Mouse (Mus musculus) kidney, postnatal 0 days (tissue): ENCODE data around the gene Chrna3. TPM values are rescaled to one million over a fixed set of nuclear protein-coding genes. Genes with fewer than 3 reads are reported as not detected.

Source experiments
- ATAC-seq: fragments of 200-750 bp; cut with Nextera tagmentation; replicated peaks from 2 replicates; pipeline ENCODE4 v1.8.0; 2017; ENCODE audit warnings: low read depth, moderate number of reproducible peaks, moderate TSS enrichment, moderate library complexity; ENCODE audit not compliant: low FRiP score
- DNase-seq: peaks from one replicate; pipeline ENCODE4 v3.0.0-alpha.2; 2016; ENCODE audit warnings: low spot score
- H3K27ac ChIP-seq: fragments of 300-500 bp; sonication (generic); 2 replicates; pipeline ENCODE4 v1.5.1; 2014; ENCODE audit warnings: mild to moderate bottlenecking
- H3K27me3 ChIP-seq: fragments of 300-500 bp; sonication (generic); 2 replicates; pipeline ENCODE4 v1.6.1; 2014; ENCODE audit warnings: low read length, mixed read lengths; ENCODE audit not compliant: insufficient read depth
- H3K36me3 ChIP-seq: fragments of 300-500 bp; sonication (generic); 2 replicates; pipeline ENCODE4 v1.6.1; 2014; ENCODE audit warnings: low read length, mixed read lengths; ENCODE audit not compliant: insufficient read depth
- H3K4me1 ChIP-seq: fragments of 300-500 bp; sonication (generic); replicated peaks from 2 replicates; pipeline ENCODE4 v1.6.1; 2014; ENCODE audit warnings: antibody characterized with exemption, low read length, mixed read lengths; ENCODE audit not compliant: insufficient read depth
- H3K4me2 ChIP-seq: fragments of 300-500 bp; sonication (generic); 2 replicates; pipeline ENCODE4 v1.6.1; 2014; ENCODE audit warnings: mild to moderate bottlenecking, low read length, moderate library complexity, mixed read lengths
- H3K4me3 ChIP-seq: fragments of 300-500 bp; sonication (generic); replicated peaks from 2 replicates; pipeline ENCODE4 v1.5.1; 2014; ENCODE audit warnings: low read depth, low read length
- H3K9ac ChIP-seq: fragments of 300-500 bp; sonication (generic); 2 replicates; pipeline ENCODE4 v1.6.1; 2014; ENCODE audit warnings: low read depth, low read length
- H3K9me3 ChIP-seq: fragments of 300-500 bp; sonication (generic); replicated peaks from 2 replicates; pipeline ENCODE4 v1.6.1; 2016; ENCODE audit warnings: low read length, inconsistent platforms, mixed read lengths
- CTCF ChIP-seq: IDR thresholded peaks from 2 replicates; pipeline ENCODE4 v1.5.1; 2016; ENCODE audit warnings: antibody characterized with exemption, low read depth, mild to moderate bottlenecking, moderate library complexity
- WGBS: fragments of 180-500 bp; shearing (Covaris S2); extraction: QIAGEN DNeasy Blood & Tissue Kit; methylation state at CpG from one replicate; pipeline ENCODE4 v1.1.7; 2014; 5-methylcytosine and 5-hydroxymethylcytosine counted together
- polyA plus RNA-seq: library from polyadenylated mRNA; unstranded; fragments of >200 nt; fragmentation: Nextera tagmentation; extraction: Ambion mirVana; gene quantifications from 2 replicates; pipeline ENCODE4 v1.2.1, GENCODE M21; 2015

Gene Chrna3
- polyA plus RNA-seq, 1 experiment from 2014 or later, result 0.22 TPM

DNA sequence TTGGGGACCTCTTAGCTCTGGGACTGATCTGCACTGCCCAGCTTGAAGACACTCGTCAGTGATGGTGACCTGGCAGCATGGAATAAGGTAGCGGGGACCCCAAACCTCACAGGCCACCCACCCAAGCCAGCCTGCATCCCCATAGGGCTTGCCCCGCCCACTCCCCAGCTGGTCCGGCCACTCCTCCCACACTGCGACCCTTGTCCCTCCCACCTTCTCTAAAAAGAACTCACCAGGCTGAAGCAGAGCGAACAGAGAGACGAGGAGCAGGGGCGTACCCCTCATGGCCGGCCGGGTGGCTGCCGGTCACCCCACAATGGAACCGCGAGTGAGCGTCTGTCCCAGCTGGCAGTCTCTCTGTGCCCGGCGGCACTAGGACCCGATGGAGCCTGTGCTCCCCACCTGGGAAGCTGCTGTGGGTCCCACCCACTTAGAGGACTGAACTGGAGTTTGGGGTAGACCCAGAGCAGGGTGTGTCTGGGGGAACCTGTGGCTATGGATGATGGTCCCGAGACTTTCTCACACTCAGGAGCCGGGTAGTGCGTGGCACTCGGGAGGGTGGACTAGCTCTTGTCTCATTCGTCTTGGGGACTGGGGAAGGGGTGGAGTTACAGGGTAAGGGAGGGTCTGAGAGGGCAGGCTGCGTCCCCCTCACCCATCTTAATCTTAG lies 22.0 kb upstream of the Chrna3 start, which contains the start of gene Chrnb4:
Gene Chrnb4, minus strand, starts transcription at position 569 of the 670 bp plus-strand sequence.
- under 1% methylated on average over 23 of the region's 23 CpGs for WGBS
- peak; percentile 2 for DNase-seq
- Histone ChIP-seq H3K27ac (no peak within 1 kb of the TSS), H3K36me3 (no peaks in the 10 kb centered on the region), H3K4me1 (no peaks in the 10 kb centered on the region; the same call in 1 of the 2 replicates), H3K9me3 (no peaks in the 10 kb centered on the region), H3K4me3 (peak within 1 kb of the TSS; percentile 39), H3K4me2 (peak within 1 kb of the TSS; percentile 85), H3K9ac (peak within 1 kb of the TSS; percentile 51), H3K27me3 (no peaks in the 10 kb centered on the region)
- TF ChIP-seq CTCF, result no peak
- peak; percentile 45; the same call in 1 of the 2 replicates for ATAC-seq

- Histone ChIP-seq H3K4me2 (no peak overlapping the region), H3K36me3 (no peaks in the 10 kb centered on the region), H3K4me3 (no peak overlapping the region), H3K9ac (no peak overlapping the region), H3K27ac (no peak overlapping the region), H3K9me3 (no peaks in the 10 kb centered on the region), H3K27me3 (no peaks in the 10 kb centered on the region), H3K4me1 (no peaks in the 10 kb centered on the region; the same call in 1 of the 2 replicates)
- ATAC-seq, result no peak
- 0% methylated on average over 3 of the region's 3 CpGs for whole genome bisulfite sequencing
- TF ChIP-seq CTCF, result peak; percentile 58
- DNase-seq, result peak; percentile 47
Measured at GRCm38 (mm10) chr9:55046764-55047163, 20.4 kb upstream of the Chrna3 start.

GRCm38 (mm10) chr9:55045001-55045400 lies 18.6 kb upstream of the Chrna3 start:
- WGBS, result 75% methylated on average over 2 of the region's 2 CpGs
- H3K9ac ChIP-seq, result no peak overlapping the region
- TF ChIP-seq CTCF, result no peak
- H3K4me3 ChIP-seq, result no peak overlapping the region
- H3K27me3 ChIP-seq, result no peaks in the 10 kb centered on the region
- no peaks in the 10 kb centered on the region; the same call in 1 of the 2 replicates for H3K4me1 ChIP-seq
- H3K36me3 ChIP-seq, result no peaks in the 10 kb centered on the region
- H3K27ac ChIP-seq, result no peak overlapping the region
- ATAC-seq, result no peak
- H3K4me2 ChIP-seq, result no peak overlapping the region
- H3K9me3 ChIP-seq, result no peaks in the 10 kb centered on the region
- DNase-seq, result no peak

GRCm38 (mm10) chr9:55043688-55044087 lies 17.3 kb upstream of the Chrna3 start:
- no peak for TF ChIP-seq CTCF
- 18% methylated on average over 8 of the region's 8 CpGs for WGBS
- H3K27me3 ChIP-seq, result no peaks in the 10 kb centered on the region
- H3K36me3 ChIP-seq, result no peaks in the 10 kb centered on the region
- ATAC-seq (no peak), DNase-seq (no peak)
- H3K27ac ChIP-seq, result no peak overlapping the region
- no peaks in the 10 kb centered on the region for H3K9me3 ChIP-seq
- H3K4me1 ChIP-seq, result no peaks in the 10 kb centered on the region; the same call in 1 of the 2 replicates
- no peak overlapping the region for H3K9ac ChIP-seq
- H3K4me3 ChIP-seq, result no peak overlapping the region
- no peak overlapping the region for H3K4me2 ChIP-seq

DNA sequence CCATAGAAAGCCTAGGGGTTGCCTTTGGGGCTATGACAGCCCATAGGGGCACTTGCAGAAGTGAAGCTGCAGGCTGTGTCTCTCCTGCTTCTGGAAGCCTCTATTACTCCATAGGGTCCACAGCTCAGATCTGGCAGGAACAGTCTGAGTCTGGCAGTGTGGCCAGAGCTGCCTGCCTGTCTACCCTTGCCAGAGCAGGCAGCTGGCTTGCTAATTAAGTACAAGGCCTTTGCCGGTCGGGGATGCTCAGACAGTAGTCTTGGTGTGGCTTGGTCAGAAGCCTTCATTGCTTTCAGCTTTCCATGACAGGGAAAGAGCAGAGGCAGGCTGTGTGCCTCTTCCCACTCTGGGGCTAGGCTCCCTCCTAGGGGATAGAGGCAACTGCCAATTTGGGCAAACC lies 15.0 kb upstream of the Chrna3 start:
- no peak for TF ChIP-seq CTCF
- no peak overlapping the region for H3K4me3 ChIP-seq
- no peaks in the 10 kb centered on the region; the same call in 1 of the 2 replicates for H3K4me1 ChIP-seq
- no peaks in the 10 kb centered on the region for H3K36me3 ChIP-seq
- no peak overlapping the region for H3K4me2 ChIP-seq
- no peak for DNase-seq
- 49% methylated on average over 2 of the region's 2 CpGs for WGBS
- H3K9me3 ChIP-seq, result no peaks in the 10 kb centered on the region
- H3K27ac ChIP-seq, result no peak overlapping the region
- no peaks in the 10 kb centered on the region for H3K27me3 ChIP-seq
- no peak overlapping the region for H3K9ac ChIP-seq
- ATAC-seq, result no peak

DNA sequence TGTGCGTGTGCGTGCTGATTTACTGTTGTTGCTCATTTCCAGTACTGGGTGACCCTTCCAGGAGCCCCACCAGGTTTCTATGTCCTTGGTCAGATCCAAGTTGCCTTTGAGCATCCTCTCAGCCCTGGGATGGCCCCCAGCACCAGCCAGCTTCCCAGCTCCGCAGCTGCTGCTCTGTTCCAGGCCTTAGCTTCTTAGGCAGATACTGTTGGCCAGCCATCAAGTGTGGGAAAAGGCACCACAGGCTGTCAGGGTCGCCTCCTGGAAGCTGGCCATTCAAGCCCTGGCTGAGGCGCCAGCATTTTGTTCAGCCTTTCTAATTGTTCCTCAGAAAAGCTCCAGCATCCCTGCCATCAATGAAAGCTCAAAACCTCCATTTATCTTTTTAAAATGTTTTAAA lies 13.6 kb upstream of the Chrna3 start:
- no peak for ATAC-seq
- Histone ChIP-seq H3K4me3 (no peak overlapping the region), H3K36me3 (no peaks in the 10 kb centered on the region), H3K27me3 (no peaks in the 10 kb centered on the region), H3K9me3 (no peaks in the 10 kb centered on the region), H3K27ac (no peak overlapping the region), H3K9ac (no peak overlapping the region), H3K4me1 (no peaks in the 10 kb centered on the region; the same call in 1 of the 2 replicates), H3K4me2 (no peak overlapping the region)
- WGBS, result 70% methylated on average over 5 of the region's 5 CpGs
- DNase-seq, result no peak
- TF ChIP-seq CTCF, result no peak

- no peak for TF ChIP-seq CTCF
- H3K9ac ChIP-seq, result no peak overlapping the region
- no peak for ATAC-seq
- H3K27me3 ChIP-seq, result no peaks in the 10 kb centered on the region
- no peaks in the 10 kb centered on the region for H3K4me1 ChIP-seq
- no peak overlapping the region for H3K4me2 ChIP-seq
- no peaks in the 10 kb centered on the region for H3K36me3 ChIP-seq
- H3K4me3 ChIP-seq, result no peak overlapping the region
- H3K9me3 ChIP-seq, result no peaks in the 10 kb centered on the region
- DNase-seq, result no peak
- 69% methylated on average over 8 of the region's 8 CpGs for WGBS
- no peak overlapping the region for H3K27ac ChIP-seq
Measured at GRCm38 (mm10) chr9:55038948-55039347, 12.6 kb upstream of the Chrna3 start.
